Mouse (Mus musculus) stomach, postnatal 0 days (tissue): ENCODE data around the gene Ptpa.

Experiments used
- CTCF ChIP-seq: IDR thresholded peaks from 2 replicates; pipeline ENCODE4 v1.5.1; 2016; ENCODE audit warnings: antibody characterized with exemption, low read depth, mild to moderate bottlenecking, moderate library complexity
- EP300 ChIP-seq: optimal IDR thresholded peaks from 2 replicates; pipeline ENCODE3; 2016; ENCODE audit warnings: antibody characterized with exemption

GRCm38 (mm10) chr2:30463904-30464330 is 48.1 kb downstream of the Ptpa start:
- TF ChIP-seq CTCF (no peak), EP300 (no peak)
